Mouse (Mus musculus) G1E (cell line): ENCODE measurements around the gene Ptprj. TPM values are rescaled to one million over a fixed set of nuclear protein-coding genes. Genes with fewer than 3 reads are reported as not detected.

ENCODE experiments used
- ATAC-seq: 2 replicates; pipeline ENCODE4 v1.8.0; 2016; ENCODE audit warnings: mild to moderate bottlenecking; ENCODE audit not compliant: insufficient number of reproducible peaks, poor library complexity, low FRiP score, severe bottlenecking; ENCODE audit errors: extremely low read depth
- DNase-seq: peaks from one replicate; pipeline ENCODE4 v3.0.0; 2012; ENCODE audit warnings: low spot score
- H3K27me3 ChIP-seq: 2 replicates; pipeline ENCODE4 v1.6.1; 2012; ENCODE audit warnings: mild to moderate bottlenecking, low read length, inconsistent platforms; ENCODE audit not compliant: insufficient read depth
- H3K36me3 ChIP-seq: replicated peaks from 2 replicates; pipeline ENCODE3; 2012; ENCODE audit warnings: mild to moderate bottlenecking, inconsistent platforms
- H3K4me1 ChIP-seq: 2 replicates; pipeline ENCODE4 v1.6.1; 2012; ENCODE audit warnings: low read depth, low read length, inconsistent platforms, mixed read lengths; ENCODE audit not compliant: insufficient read depth
- H3K4me3 ChIP-seq: 2 replicates; pipeline ENCODE4 v1.5.1; 2012; ENCODE audit warnings: low read depth, mild to moderate bottlenecking, inconsistent platforms, low read length, moderate library complexity, mixed read lengths
- H3K9me3 ChIP-seq: replicated peaks from 2 replicates; pipeline ENCODE4 v1.6.1; 2012; ENCODE audit warnings: inconsistent platforms
- CTCF ChIP-seq: IDR thresholded peaks from 2 replicates; pipeline ENCODE4 v1.5.1; 2012; ENCODE audit warnings: low read depth, low read length, inconsistent platforms, mixed read lengths
- GATA1 ChIP-seq: IDR thresholded peaks from 2 replicates; pipeline ENCODE4 v1.6.1; 2012; ENCODE audit warnings: borderline replicate concordance, low read length, inconsistent platforms, mixed read lengths
- GATA2 ChIP-seq: IDR thresholded peaks from 2 replicates; pipeline ENCODE4 v1.6.1; 2012; ENCODE audit warnings: low read depth, low read length, inconsistent platforms, borderline replicate concordance
- POLR2AphosphoS5 ChIP-seq: IDR thresholded peaks from 2 replicates; pipeline ENCODE4 v1.6.1; 2012; ENCODE audit warnings: low read depth, low read length, inconsistent platforms; ENCODE audit not compliant: insufficient replicate concordance
- TAL1 ChIP-seq: conservative IDR thresholded peaks from 2 replicates; pipeline ENCODE4 v1.6.1; 2012; ENCODE audit warnings: low read depth, low read length, inconsistent platforms, mixed read lengths
- polyA plus RNA-seq: library from polyadenylated mRNA; stranded (reverse); fragments of >175 nt; gene quantifications from 2 replicates; pipeline ENCODE4 v1.2.3, GENCODE M21; 2012
- total RNA-seq, 2 experiments: library from RNA; stranded (forward) in 1 of 2; stranded (reverse) in 1 of 2; fragments of 200-1000 nt in 1 of 2; fragments of >200 nt in 1 of 2; fragmentation: Nextera tagmentation in 1 of 2; gene quantifications; 2 replicates each; pipeline ENCODE4 v1.2.3; 2014 to 2017

Gene Ptprj
- total and polyA plus RNA-seq, 3 experiments = 0.02 to 0.44 TPM; not detected in 1

DNA sequence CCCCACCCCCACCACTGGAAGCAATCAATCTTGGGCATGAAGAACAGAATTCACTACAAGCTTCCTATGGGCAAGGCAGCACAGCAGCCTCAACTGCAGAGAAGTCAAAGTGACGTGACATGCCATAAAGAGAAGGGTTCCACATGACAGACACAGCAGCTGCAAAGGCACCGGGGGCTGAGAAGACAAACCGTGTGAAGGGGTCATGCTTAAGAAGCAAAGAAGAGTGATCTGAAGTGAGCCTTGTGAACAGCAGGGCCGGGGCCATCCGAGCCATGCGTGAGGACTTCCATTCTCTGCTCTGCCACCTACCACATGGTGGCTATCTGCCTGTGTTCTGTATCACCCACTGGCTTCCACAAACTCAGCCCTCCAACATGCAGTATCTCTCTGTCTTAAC lies 45.7 kb downstream of the Ptprj start:
- H3K9me3 ChIP-seq = no peaks in the 10 kb centered on the region
- TF ChIP-seq GATA2 (no peak), CTCF (no peak), POLR2AphosphoS5 (no peak), TAL1 (no peak), GATA1 (no peak)
- no peaks in the 10 kb centered on the region for H3K4me1 ChIP-seq
- H3K4me3 ChIP-seq = no peak overlapping the region
- ATAC-seq (no peak), DNase-seq (no peak)
- H3K27me3 ChIP-seq = peaks cover 13% of the 10 kb centered on the region
- no peaks in the 10 kb centered on the region for H3K36me3 ChIP-seq

DNA sequence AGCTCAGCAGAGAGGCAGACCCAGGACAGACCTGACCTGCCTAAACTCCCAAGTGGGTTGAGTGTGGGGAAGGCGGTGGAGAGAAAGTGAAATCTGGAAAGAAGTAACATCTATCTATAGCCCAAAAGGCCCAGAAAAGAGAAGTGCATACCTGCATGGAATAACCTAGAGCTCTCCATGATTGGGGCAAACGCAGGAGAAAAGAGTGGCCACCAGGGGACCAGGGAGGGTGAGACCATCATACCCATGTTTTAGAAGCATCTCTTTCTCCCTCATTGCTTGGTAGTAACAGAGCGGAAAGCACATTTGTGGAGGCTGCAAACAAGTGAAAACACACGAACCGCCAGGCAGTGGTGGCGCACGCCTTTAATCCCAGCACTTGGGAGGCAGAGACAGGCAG lies 46.5 kb downstream of the Ptprj start:
- H3K4me1 ChIP-seq = no peaks in the 10 kb centered on the region
- no peaks in the 10 kb centered on the region for H3K36me3 ChIP-seq
- TF ChIP-seq GATA2 = no peak
- no peak for TF ChIP-seq POLR2AphosphoS5
- TF ChIP-seq TAL1 = no peak
- TF ChIP-seq GATA1 = no peak
- TF ChIP-seq CTCF = no peak
- peaks cover 13% of the 10 kb centered on the region for H3K27me3 ChIP-seq
- H3K4me3 ChIP-seq = no peak overlapping the region
- ATAC-seq (no peak), DNase-seq (no peak)
- no peaks in the 10 kb centered on the region for H3K9me3 ChIP-seq

- no peaks in the 10 kb centered on the region for H3K36me3 ChIP-seq
- no peak for ATAC-seq
- H3K9me3 ChIP-seq = no peaks in the 10 kb centered on the region
- H3K4me1 ChIP-seq = no peaks in the 10 kb centered on the region
- peaks cover 9% of the 10 kb centered on the region; the same call in 1 of the 2 replicates for H3K27me3 ChIP-seq
- DNase-seq = no peak
- TF ChIP-seq GATA1 = no peak
- TF ChIP-seq POLR2AphosphoS5 = no peak
- TF ChIP-seq CTCF = no peak
- no peak overlapping the region for H3K4me3 ChIP-seq
Measured at GRCm38 (mm10) chr2:90532095-90532494, 48.4 kb downstream of the Ptprj start.

GRCm38 (mm10) chr2:90528107-90528506 lies 52.3 kb downstream of the Ptprj start:
- no peaks in the 10 kb centered on the region for H3K9me3 ChIP-seq
- H3K4me3 ChIP-seq = no peak overlapping the region
- TF ChIP-seq GATA2 = no peak
- TF ChIP-seq GATA1 = no peak
- TF ChIP-seq CTCF = no peak
- TF ChIP-seq POLR2AphosphoS5 = no peak
- TF ChIP-seq TAL1 = no peak
- H3K27me3 ChIP-seq = no peaks in the 10 kb centered on the region; the same call in 1 of the 2 replicates
- DNase-seq (no peak), ATAC-seq (no peak)
- no peaks in the 10 kb centered on the region for H3K36me3 ChIP-seq
- H3K4me1 ChIP-seq = no peaks in the 10 kb centered on the region

- DNase-seq (no peak), ATAC-seq (no peak)
- TF ChIP-seq POLR2AphosphoS5 (no peak), GATA1 (no peak), CTCF (no peak), GATA2 (no peak), TAL1 (no peak)
- H3K9me3 ChIP-seq = no peaks in the 10 kb centered on the region
- H3K36me3 ChIP-seq = no peaks in the 10 kb centered on the region
- H3K27me3 ChIP-seq = no peaks in the 10 kb centered on the region; the same call in 1 of the 2 replicates
- no peak overlapping the region for H3K4me3 ChIP-seq
- no peaks in the 10 kb centered on the region for H3K4me1 ChIP-seq
Measured at GRCm38 (mm10) chr2:90526971-90527370, 53.5 kb downstream of the Ptprj start.

GRCm38 (mm10) chr2:90526564-90526963 lies 53.9 kb downstream of the Ptprj start:
- Histone ChIP-seq H3K4me1 (no peaks in the 10 kb centered on the region), H3K4me3 (no peak overlapping the region), H3K9me3 (no peaks in the 10 kb centered on the region), H3K27me3 (no peaks in the 10 kb centered on the region; the same call in 1 of the 2 replicates), H3K36me3 (no peaks in the 10 kb centered on the region)
- no peak for ATAC-seq
- TF ChIP-seq GATA2 (no peak), GATA1 (no peak), TAL1 (no peak), POLR2AphosphoS5 (no peak), CTCF (no peak)
- DNase-seq = no peak

DNA sequence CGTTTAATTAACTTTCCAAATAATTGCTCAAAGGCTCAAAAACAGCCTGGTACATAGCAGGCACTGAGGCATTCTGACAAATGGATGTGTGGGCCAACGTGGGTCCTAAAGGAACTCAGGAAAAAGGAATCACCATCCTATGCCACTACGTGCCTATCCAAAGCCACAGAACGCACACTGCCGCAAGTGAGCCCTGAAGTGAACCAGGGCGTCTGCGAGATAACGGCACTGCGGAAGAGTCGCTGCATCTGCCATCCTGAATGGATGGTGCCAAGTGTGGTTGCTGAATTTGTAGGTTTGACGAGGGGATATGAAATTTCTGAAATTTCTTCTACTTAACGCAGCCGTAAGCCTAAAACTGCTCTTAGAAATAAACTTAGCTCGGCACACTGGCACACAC lies 54.6 kb downstream of the Ptprj start:
- Histone ChIP-seq H3K36me3 (no peaks in the 10 kb centered on the region), H3K4me3 (no peak overlapping the region), H3K9me3 (no peaks in the 10 kb centered on the region), H3K4me1 (no peaks in the 10 kb centered on the region), H3K27me3 (no peaks in the 10 kb centered on the region; the same call in 1 of the 2 replicates)
- ATAC-seq (no peak), DNase-seq (no peak)
- TF ChIP-seq GATA1 (no peak), GATA2 (no peak), POLR2AphosphoS5 (no peak), CTCF (no peak)
